Mouse (Mus musculus): Measurements from ENCODE around the gene Pym1. TPM values are rescaled to one million over a fixed set of nuclear protein-coding genes. Genes with fewer than 3 reads are reported as not detected.

Pym1 gene
- total RNA-seq, 2 experiments from 2014 or later, result 6.8 to 8.6 TPM

- peak; percentile 55 for DNase-seq (ENCODE audit: low spot score)
- intact Hi-C loops (cut with DNase I), result loop anchor here (2.0 kb wide), 1 partner anchor 23 kb away; no protein-coding TSS in a partner anchor
These were observed 56.1 kb downstream of the Pym1 start, which contains the start of gene Dnajc14 for GRCm38 (mm10) chr10:128803771-128804270. Gene Dnajc14, plus strand, starts transcription at chr10:128804062.

- intact Hi-C loops (cut with DNase I), result loop anchor here (1.0 kb wide), 1 partner anchor 56 kb away; no protein-coding TSS in a partner anchor
- peak; percentile 58 for DNase-seq (ENCODE audit: low spot score)
These were observed 56.8 kb downstream of the Pym1 start, which contains the start of gene Tmem198b for GRCm38 (mm10) chr10:128804271-128805091. Gene Tmem198b, minus strand, starts transcription at chr10:128804370.

GRCm38 (mm10) chr10:128805092-128806000, 57.7 kb downstream of the Pym1 start:
- peak; percentile 92 for DNase-seq (ENCODE audit: low spot score)
- intact Hi-C loops (cut with DNase I), result loop anchor here (1.0 kb wide), 1 partner anchor 57 kb away; no protein-coding TSS in a partner anchor

- DNase-seq (ENCODE audit: low spot score), result no peak
- intact Hi-C loops (cut with DNase I), result loop anchor here (2.0 kb wide), 1 partner anchor 15 kb away; the partner anchor contains the start of gene Ormdl2
These were observed 58.4 kb downstream of the Pym1 start for GRCm38 (mm10) chr10:128806086-128806485.

GRCm38 (mm10) chr10:128807018-128807417, 59.3 kb downstream of the Pym1 start:
- no peak for DNase-seq (ENCODE audit: low spot score)
- intact Hi-C loops (cut with DNase I), result loop anchor here (2.0 kb wide), 1 partner anchor 14 kb away; the partner anchor contains the start of gene Ormdl2

Other genes starting within 250 kb of the Pym1 start
- 1 to 10 TPM; 2.5 to 2.9 TPM for gene Myl6b, start 249.2 kb upstream of the Pym1 start, total RNA-seq (2021)
- 10 to 100 TPM; 16.8 to 19.0 TPM for gene Esyt1, start 222.0 kb upstream of the Pym1 start, total RNA-seq (2021)
- 1 to 10 TPM; 7.6 to 9.1 TPM for gene Zc3h10, start 200.1 kb upstream of the Pym1 start, total RNA-seq (2021)
- 1,000 to 10,000 TPM; 1,495 to 1,582 TPM for gene Rpl41, start 198.6 kb upstream of the Pym1 start, total RNA-seq (2021)
- gene Pa2g4, start 181.9 kb upstream of the Pym1 start, total RNA-seq (2021), result 10 to 100 TPM; 45.8 to 48.6 TPM
- 1 to 10 TPM; 8.3 to 8.6 TPM for gene Erbb3, start 158.2 kb upstream of the Pym1 start, total RNA-seq (2021)
- gene Rps26, start 121.1 kb upstream of the Pym1 start, total RNA-seq (2021), result 100 to 1,000 TPM; 253 to 266 TPM
- gene Ikzf4, start 101.9 kb upstream of the Pym1 start, total RNA-seq (2021), result 1 to 10 TPM in 1 of 2 experiments, under 1 TPM in 1; 0.52 to 1.2 TPM
- gene Suox, start 73.8 kb upstream of the Pym1 start, total RNA-seq (2021), result 10 to 100 TPM; 22.1 to 23.1 TPM
- gene Rab5b, start 51.6 kb upstream of the Pym1 start, total RNA-seq (2021), result 10 to 100 TPM; 68.9 to 72.5 TPM
- gene Pmel, start 43.7 kb upstream of the Pym1 start, total RNA-seq (2021), result under 1 TPM; 0.49 to 0.89 TPM
- gene Cdk2, start 42.9 kb upstream of the Pym1 start, total RNA-seq (2021), result 10 to 100 TPM; 12.7 to 15.7 TPM
- 10 to 100 TPM; 11.7 to 11.9 TPM for gene Dgka, start 3.0 kb upstream of the Pym1 start, total RNA-seq (2021)
- 1 to 10 TPM; 3.1 to 3.2 TPM for gene Mmp19, start 43.0 kb downstream of the Pym1 start, total RNA-seq (2021)
- 10 to 100 TPM; 31.8 to 38.2 TPM for gene Dnajc14, start 56.2 kb downstream of the Pym1 start, total RNA-seq (2021)
- gene Tmem198b, start 56.5 kb downstream of the Pym1 start, total RNA-seq (2021), result 1 to 10 TPM; 5.8 to 6.4 TPM
- gene Sarnp, start 69.4 kb downstream of the Pym1 start, total RNA-seq (2021), result 10 to 100 TPM; 38.7 to 44.0 TPM
- 1 to 10 TPM; 7.6 to 9.2 TPM for gene Ormdl2, start 73.8 kb downstream of the Pym1 start, total RNA-seq (2021)
- gene Gdf11, start 143.8 kb downstream of the Pym1 start, total RNA-seq (2021), result 1 to 10 TPM; 2.3 to 2.6 TPM
- 100 to 1,000 TPM; 110 to 123 TPM for gene Cd63, start 153.1 kb downstream of the Pym1 start, total RNA-seq (2021)
- 1 to 10 TPM; 5.0 to 7.9 TPM for gene Rdh5, start 175.0 kb downstream of the Pym1 start, total RNA-seq (2021)
- gene Bloc1s1, start 176.1 kb downstream of the Pym1 start, total RNA-seq (2021), result 100 to 1,000 TPM; 183 to 185 TPM
- 100 to 1,000 TPM; 165 to 176 TPM for gene Itga7, start 185.9 kb downstream of the Pym1 start, total RNA-seq (2021)
- not detected for gene Mettl7b, start 213.1 kb downstream of the Pym1 start, total RNA-seq (2021)
- not detected for gene Olfr9, start 241.5 kb downstream of the Pym1 start, total RNA-seq (2021)

All from heart, postnatal 25 days (tissue).